Mouse (Mus musculus): ENCODE measurements around the gene Fbxw21. TPM values are rescaled to one million over a fixed set of nuclear protein-coding genes. Genes with fewer than 3 reads are reported as not detected.

The Fbxw21 gene
- total RNA-seq, 2 experiments from 2014 or later, result not detected

GRCm38 (mm10) chr9:109093786-109094552 is 67.9 kb downstream of the Fbxw21 start:
- intact Hi-C loops (cut with DNase I), result no loop called here
- no peak for DNase-seq

GRCm38 (mm10) chr9:109092799-109093198 is 69.0 kb downstream of the Fbxw21 start:
- intact Hi-C loops (cut with DNase I), result no loop called here
- DNase-seq, result no peak

- DNase-seq, result no peak
- intact Hi-C loops (cut with DNase I), result no loop called here
These were observed 70.0 kb downstream of the Fbxw21 start for GRCm38 (mm10) chr9:109091802-109092201.

GRCm38 (mm10) chr9:109090446-109090845 is 71.4 kb downstream of the Fbxw21 start:
- no peak for DNase-seq
- intact Hi-C loops (cut with DNase I), result no loop called here

Other genes with a start within 250 kb of the Fbxw21 start
- gene Tmem89, start 247.4 kb downstream of the Fbxw21 start, total RNA-seq (2021), result not detected
- 1,000 to 10,000 TPM; 1,038 to 1,084 TPM for gene Uqcrc1, start 225.4 kb downstream of the Fbxw21 start, total RNA-seq (2021)
- gene Col7a1, start 208.5 kb downstream of the Fbxw21 start, total RNA-seq (2021), result 1 to 10 TPM; 2.4 TPM
- under 1 TPM; 0.23 to 0.67 TPM for gene Ucn2, start 176.0 kb downstream of the Fbxw21 start, total RNA-seq (2021)
- gene Pfkfb4, start 170.3 kb downstream of the Fbxw21 start, total RNA-seq (2021), result 10 to 100 TPM; 37.3 to 46.3 TPM
- gene Shisa5, start 123.5 kb downstream of the Fbxw21 start, total RNA-seq (2021), result 10 to 100 TPM; 11.9 to 13.4 TPM
- 10 to 100 TPM; 11.6 to 11.8 TPM for gene Trex1, start 102.3 kb downstream of the Fbxw21 start, total RNA-seq (2021)
- 1 to 10 TPM; 7.8 to 8.3 TPM for gene Atrip, start 87.9 kb downstream of the Fbxw21 start, total RNA-seq (2021)
- gene Ccdc51, start 79.5 kb downstream of the Fbxw21 start, total RNA-seq (2021), result 1 to 10 TPM; 5.9 to 6.6 TPM
- gene Tma7, start 79.5 kb downstream of the Fbxw21 start, total RNA-seq (2021), result 100 to 1,000 TPM; 245 to 268 TPM
- gene Plxnb1, start 66.7 kb downstream of the Fbxw21 start, total RNA-seq (2021), result under 1 TPM; 0.64 to 0.99 TPM
- not detected for gene Fbxw13, start 33.9 kb upstream of the Fbxw21 start, total RNA-seq (2021)
- gene Fbxw20, start 72.7 kb upstream of the Fbxw21 start, total RNA-seq (2021), result not detected
- gene Fbxw14, start 125.6 kb upstream of the Fbxw21 start, total RNA-seq (2021), result not detected
- not detected for gene Fbxw28, start 177.6 kb upstream of the Fbxw21 start, total RNA-seq (2021)
- not detected for gene Fbxw22, start 242.3 kb upstream of the Fbxw21 start, total RNA-seq (2021)

Data from gastrocnemius, postnatal 36 days (tissue).